Mouse (Mus musculus) c-Kit-positive CD71-positive TER-119-negative erythroid progenitor cells, embryonic 14.5 days (primary cell): ENCODE measurements around the gene Il4.
A peak's percentile ranks its signal among the peaks of the same experiment; 100 is the strongest.

Experiments used
- DNase-seq: peaks from one replicate; pipeline ENCODE4 v3.0.0-alpha.2; 2013; ENCODE audit warnings: low read depth

Gene Il4

DNA sequence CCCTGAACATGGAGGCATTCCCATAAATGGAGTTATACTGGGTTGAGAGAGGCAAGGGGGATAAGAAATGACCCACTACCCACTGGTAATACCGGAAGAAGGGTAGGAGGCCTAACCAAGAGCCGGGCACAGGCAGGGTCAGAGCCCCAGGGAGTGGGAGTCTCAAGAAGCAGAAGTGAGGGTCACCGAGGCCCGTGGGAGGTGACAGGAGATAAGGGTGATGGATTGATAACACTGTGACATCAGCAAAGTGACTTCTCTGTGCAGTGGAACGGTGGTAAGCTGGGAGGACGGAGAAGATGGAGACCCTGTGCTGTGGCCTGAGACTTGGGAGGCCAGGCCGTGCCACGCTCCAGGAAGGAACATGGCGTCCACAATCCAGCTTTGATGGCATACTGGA, 5.1 kb upstream of the Il4 start:
- no peak for DNase-seq

DNA sequence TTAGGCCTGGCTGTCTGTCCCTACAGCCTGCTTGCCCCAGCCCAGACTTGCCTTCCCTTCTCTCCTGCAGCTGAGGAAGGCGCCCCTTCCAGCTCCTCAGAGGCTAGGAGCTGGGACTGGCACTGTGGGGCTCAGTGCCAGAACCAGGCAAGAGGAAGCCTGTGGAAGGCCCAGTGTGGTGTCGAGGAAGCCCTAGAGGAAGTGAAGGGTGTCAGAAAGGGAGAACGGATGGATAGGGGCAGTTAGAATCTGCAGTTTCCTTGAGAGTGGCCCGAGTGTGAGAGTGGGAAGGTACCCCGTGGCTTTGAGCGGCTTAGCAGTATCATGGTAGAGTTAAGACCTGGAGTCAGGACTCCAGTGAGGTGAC, 4.0 kb upstream of the Il4 start:
- DNase-seq: no peak

- DNase-seq: no peak
Observed at GRCm38 (mm10) chr11:53621582-53622439, 3.3 kb upstream of the Il4 start.

DNA sequence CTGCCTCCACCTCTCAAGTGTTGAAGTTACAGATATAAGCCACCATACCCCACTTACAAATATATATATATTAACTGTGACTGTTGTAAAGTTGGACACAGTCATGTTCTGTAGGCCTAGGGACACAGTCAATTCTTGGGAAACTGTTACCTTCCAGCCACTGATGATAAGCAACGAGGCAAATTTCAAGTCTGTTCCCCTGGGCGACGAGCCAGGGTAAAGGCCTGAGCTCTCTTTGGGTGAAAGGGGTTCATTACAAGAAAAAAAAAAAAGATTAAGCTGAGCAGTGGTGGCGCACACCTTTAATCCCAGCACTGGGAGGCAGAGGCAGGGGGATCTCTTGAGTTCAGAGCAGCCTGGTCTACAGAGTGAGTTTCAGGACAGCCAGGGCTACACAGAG, 1.6 kb upstream of the Il4 start:
- no peak for DNase-seq

- DNase-seq: no peak
Observed at GRCm38 (mm10) chr11:53619428-53619827, 959 bp upstream of the Il4 start.

DNA sequence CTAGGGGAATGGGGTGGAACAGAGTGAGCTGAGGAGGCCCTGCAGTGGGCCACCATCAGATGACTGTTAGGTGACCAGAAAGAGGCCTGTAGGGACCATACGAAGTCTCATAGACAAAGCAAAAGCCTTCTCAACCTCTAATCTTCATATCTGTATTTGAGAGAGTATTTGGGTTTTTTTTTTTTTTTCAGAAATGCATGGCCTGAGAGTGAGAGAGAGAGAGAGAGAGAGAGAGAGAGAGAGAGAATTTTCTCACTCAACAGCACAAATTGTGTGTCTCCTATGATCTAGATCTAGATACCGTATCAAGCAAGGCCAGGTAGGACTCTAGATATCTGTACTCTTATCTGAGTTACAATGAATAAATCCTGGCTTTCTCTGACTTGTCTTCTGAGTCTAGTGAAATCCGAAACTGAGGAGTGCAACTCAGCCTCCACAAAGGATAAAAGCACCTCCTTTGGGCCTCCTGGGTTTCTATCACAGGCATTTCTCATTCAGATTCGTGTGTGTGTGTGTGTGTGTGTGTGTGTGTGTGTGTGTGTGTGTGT, 833 bp downstream of the Il4 start:
- no peak for DNase-seq

DNA sequence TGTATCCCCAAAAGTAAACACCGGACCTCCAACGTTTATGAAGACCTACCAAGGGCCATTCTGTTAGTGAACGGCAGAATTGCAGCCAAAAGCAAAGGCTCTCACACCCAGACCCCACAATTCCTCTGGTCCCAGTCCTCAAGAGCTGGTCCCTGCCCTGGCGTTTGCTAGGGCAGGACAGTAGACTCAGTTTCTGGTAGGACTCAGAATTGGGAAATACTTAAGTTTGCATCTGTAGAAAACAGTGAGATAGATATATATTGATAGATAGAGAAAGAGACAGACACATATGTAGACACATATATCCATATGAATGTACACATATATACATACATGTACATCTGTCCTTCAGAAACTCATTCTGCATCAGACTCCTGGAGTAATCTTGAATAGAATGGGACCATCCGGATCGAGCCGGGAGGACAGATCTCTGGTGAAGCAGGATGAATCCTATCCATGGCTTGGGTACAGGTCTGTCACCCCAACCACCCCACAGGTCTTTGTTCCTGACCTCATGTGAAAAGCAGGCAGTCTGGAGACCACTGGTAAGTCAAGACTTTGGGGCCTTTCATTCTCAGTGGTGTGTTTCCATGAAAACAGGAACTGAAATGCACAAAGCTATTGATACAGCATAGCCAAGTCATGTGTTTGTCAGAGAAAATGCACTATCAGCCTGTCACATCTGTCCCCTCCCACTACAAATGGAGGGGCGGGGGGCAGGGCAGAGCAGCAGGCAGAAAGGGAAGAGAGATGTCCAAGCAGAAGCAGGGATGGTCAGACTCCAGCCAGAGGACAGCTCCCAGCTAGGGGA, 1.5 kb downstream of the Il4 start:
- no peak for DNase-seq

DNA sequence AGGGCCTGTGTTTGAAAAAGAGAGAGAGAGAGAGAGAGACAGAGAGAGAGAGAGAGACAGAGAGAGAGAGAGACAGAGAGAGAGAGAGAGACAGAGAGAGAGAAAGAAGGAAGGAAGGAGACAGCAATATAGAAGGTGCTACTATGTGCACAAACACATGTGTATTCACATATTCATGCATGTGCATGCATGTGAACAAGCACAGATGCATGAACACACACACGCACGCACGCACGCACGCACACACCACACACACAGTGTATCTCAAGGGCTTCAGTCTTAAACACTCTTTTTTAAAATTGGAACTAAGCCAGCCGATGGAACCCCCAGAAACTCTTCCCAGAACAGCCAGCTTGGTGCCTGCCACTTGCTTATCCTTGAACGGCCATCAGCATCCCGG, 2.9 kb downstream of the Il4 start:
- no peak for DNase-seq

GRCm38 (mm10) chr11:53615172-53615571, 3.3 kb downstream of the Il4 start:
- no peak for DNase-seq

DNA sequence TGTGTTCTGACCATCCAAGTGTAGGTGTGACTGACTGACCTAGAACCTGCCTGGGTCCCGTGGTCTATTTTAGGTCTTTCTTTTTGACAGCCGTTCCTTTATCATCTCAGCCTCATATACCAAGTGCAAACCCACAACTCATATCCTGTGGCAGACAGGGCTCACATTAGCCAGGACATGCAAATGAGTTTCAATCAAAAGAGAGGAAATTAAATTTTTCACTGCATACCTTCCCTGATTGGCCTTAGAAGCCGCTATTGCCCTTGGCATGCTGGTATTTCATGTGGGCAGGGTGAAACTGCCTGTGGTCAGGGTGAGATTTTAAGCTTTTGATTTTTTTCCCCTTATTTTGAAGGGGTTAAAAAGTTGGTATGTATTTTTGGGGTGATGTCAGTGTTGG, 8.8 kb downstream of the Il4 start:
- no peak for DNase-seq

DNA sequence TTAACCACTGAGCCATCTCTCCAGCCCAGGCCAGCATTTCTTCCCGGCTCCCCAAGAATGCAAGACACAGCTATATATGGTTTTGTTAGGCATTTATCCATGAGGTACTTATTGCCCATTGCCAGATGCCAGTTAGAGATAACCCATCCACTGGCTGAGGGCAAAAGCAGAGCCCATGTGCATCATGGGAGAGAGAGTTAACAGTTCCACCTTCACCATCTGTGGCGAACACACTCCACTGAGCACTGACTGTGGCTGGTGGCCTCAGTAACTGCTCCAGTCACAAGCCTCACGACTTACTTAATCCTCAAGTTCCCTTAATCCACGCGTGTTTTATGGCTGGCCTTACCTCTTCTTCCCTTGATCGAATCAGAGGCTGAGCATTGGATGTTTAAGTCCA, 9.2 kb downstream of the Il4 start:
- no peak for DNase-seq

- no peak for DNase-seq
Observed at GRCm38 (mm10) chr11:53605609-53606008, 12.9 kb downstream of the Il4 start.

GRCm38 (mm10) chr11:53604983-53605382, 13.5 kb downstream of the Il4 start:
- DNase-seq: no peak

DNA sequence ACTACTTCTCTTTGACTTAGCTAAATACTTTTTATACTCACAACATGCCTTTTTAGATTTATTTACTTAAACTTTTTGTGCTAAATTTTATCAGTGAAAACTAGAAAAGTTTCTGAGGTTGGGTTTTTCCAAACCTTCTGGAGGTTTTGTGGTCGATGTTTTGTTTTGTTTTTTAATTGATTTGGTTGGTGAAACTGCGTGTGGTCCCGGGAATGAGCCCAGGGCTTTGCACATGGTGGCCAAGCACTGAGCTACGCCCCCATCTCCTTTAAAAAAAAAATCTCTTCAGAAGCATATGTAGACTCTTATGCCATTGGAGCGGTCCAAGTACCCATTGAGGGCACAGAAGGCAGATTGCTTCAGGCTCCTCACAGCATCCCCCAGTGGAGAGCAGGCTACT, 27.4 kb downstream of the Il4 start:
- no peak for DNase-seq

GRCm38 (mm10) chr11:53590368-53590768, 28.1 kb downstream of the Il4 start:
- DNase-seq: peak; percentile 82

DNA sequence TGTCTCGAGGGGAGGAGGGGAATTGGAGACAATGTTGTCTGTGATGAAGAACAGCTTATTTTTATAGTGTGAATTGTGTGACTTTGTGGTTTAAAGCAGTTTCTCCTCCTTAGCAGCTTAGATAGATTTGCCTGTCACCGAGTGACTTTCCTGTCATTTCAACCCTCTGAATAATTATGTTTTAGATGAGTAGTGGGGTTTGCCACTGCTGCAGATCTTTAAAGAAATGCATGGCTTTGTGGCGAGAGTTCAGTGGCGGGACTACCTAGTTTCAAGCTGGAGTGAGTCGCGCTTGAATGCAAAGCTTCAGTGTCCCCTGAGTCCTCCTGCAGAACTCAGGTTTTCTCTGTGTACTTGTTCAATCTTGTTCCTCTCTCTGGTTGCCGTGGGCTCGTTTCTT, 30.2 kb downstream of the Il4 start:
- DNase-seq: no peak

DNA sequence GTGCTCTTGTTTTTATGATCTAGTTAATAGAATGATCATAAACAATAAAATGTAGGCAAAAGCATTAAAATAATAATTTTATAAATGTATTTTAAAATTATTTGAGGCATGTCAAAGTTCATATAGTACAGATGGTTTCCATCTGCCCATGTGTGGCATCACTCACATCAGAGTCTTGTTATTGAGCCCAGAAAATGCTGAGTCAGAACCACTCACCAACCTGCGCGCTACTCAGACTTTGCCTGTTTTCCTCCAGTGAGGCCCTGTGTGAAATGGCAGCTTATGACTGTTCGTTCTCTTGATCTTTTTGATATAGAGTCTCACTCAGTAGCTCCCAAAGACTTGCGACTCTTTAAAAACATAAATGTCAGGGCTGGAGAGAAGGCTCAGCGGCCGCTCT, 33.0 kb downstream of the Il4 start:
- DNase-seq: no peak

DNA sequence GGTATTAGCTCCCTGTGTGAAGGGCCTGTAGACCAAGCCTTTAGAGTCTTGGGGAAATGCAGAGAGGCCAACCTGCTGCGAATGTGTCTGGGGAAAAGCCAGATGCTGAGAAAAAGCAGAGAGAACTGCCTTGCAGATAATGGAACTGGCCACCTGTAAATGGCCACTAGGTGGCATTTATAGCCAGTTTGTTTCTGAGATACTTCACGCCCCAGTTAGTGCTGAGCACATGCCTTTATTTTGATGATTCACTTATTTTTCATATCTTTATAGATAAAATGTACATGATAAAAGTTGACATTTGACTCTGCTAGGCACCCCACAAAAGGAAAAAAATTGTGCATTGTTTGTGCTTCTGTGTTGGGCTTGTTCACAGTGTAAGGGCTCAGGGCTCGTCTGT, 33.6 kb downstream of the Il4 start:
- no peak for DNase-seq

- no peak for DNase-seq
Observed at GRCm38 (mm10) chr11:53583151-53583550, 35.3 kb downstream of the Il4 start.

DNA sequence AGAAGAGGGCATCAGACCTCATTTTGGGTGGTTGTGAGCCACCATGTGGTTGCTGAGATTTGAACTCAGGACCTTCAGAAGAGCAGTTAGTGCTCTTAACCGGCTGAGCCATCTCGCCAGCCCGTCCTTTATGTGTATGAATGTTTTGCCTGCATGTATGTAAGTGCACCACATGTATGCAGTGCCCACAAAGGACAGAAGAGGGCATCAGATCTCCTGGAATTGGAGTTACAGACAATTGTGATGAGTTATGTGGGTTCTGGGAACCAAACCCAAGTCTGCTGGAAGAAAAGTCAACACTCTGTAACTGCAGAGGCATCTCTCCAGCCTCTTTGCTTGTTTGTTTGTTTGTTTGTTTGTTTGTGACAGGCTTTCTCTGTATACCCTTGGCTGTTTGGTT, 37.9 kb downstream of the Il4 start:
- DNase-seq: no peak

GRCm38 (mm10) chr11:53567224-53568014, 51.0 kb downstream of the Il4 start, which contains the start of gene Kif3a:
Kif3a (plus strand) TSS chr11:53567379.
- peak; percentile 92 for DNase-seq

GRCm38 (mm10) chr11:53566646-53567045, 51.8 kb downstream of the Il4 start:
- no peak for DNase-seq
